Mouse (Mus musculus) forebrain, embryonic 16.5 days (tissue): ENCODE results near the gene A930018P22Rik. TPM values are rescaled to one million over a fixed set of nuclear protein-coding genes. Genes with fewer than 3 reads are reported as not detected.

ENCODE experiments used
- ATAC-seq: fragments of 200-750 bp; cut with Nextera tagmentation; 2 replicates; pipeline ENCODE4 v1.8.0; 2017; ENCODE audit warnings: mild to moderate bottlenecking, moderate library complexity
- H3K27ac ChIP-seq: fragments of 300-500 bp; sonication (generic); 2 replicates; pipeline ENCODE4 v1.5.1; 2014; ENCODE audit warnings: low read length, control low read depth
- H3K27me3 ChIP-seq: fragments of 300-500 bp; sonication (generic); replicated peaks from 2 replicates; pipeline ENCODE4 v1.6.1; 2014; ENCODE audit warnings: low read length; ENCODE audit not compliant: control insufficient read depth, insufficient read depth
- H3K36me3 ChIP-seq: fragments of 300-500 bp; sonication (generic); 2 replicates; pipeline ENCODE4 v1.6.1; 2014; ENCODE audit not compliant: control insufficient read depth, insufficient read depth
- H3K4me1 ChIP-seq: fragments of 300-500 bp; sonication (generic); replicated peaks from 2 replicates; pipeline ENCODE4 v1.6.1; 2014; ENCODE audit warnings: low read length; ENCODE audit not compliant: control insufficient read depth, insufficient read depth
- H3K4me2 ChIP-seq: fragments of 300-500 bp; sonication (generic); 2 replicates; pipeline ENCODE4 v1.6.1; 2014; ENCODE audit warnings: mild to moderate bottlenecking, low read length, control low read depth
- H3K4me3 ChIP-seq: fragments of 300-500 bp; sonication (generic); replicated peaks from 2 replicates; pipeline ENCODE4 v1.5.1; 2014; ENCODE audit warnings: mild to moderate bottlenecking, low read length, control low read depth
- H3K9ac ChIP-seq: fragments of 300-500 bp; sonication (generic); replicated peaks from 2 replicates; pipeline ENCODE4 v1.6.1; 2014; ENCODE audit warnings: low read depth, low read length, control low read depth
- H3K9me3 ChIP-seq: fragments of 300-500 bp; sonication (generic); 2 replicates; pipeline ENCODE4 v1.6.1; 2016; ENCODE audit warnings: low read length; ENCODE audit not compliant: control insufficient read depth
- WGBS: fragments of 180-500 bp; shearing (Covaris S2); extraction: QIAGEN DNeasy Blood & Tissue Kit; methylation state at CpG from one replicate; pipeline ENCODE4 v1.1.7; 2014; 5-methylcytosine and 5-hydroxymethylcytosine counted together
- polyA plus RNA-seq: library from polyadenylated mRNA; unstranded; fragments of >200 nt; fragmentation: Nextera tagmentation; extraction: Ambion mirVana; gene quantifications from 2 replicates; pipeline ENCODE4 v1.2.1, GENCODE M21; 2015

The A930018P22Rik gene
- polyA plus RNA-seq, 1 experiment from 2014 or later: not detected

- no peak overlapping the region for H3K4me2 ChIP-seq
- ATAC-seq: no peak
- H3K9me3 ChIP-seq: no peaks in the 10 kb centered on the region
- no peaks in the 10 kb centered on the region for H3K36me3 ChIP-seq
- H3K4me1 ChIP-seq: peaks cover 10% of the 10 kb centered on the region
- WGBS: 69% methylated on average over 2 of the region's 2 CpGs
- no peak overlapping the region for H3K9ac ChIP-seq
- no peak overlapping the region for H3K27ac ChIP-seq
- H3K27me3 ChIP-seq: no peaks in the 10 kb centered on the region
- no peak overlapping the region for H3K4me3 ChIP-seq
These were observed 43.1 kb downstream of the A930018P22Rik start for GRCm38 (mm10) chr2:104165631-104166030.

GRCm38 (mm10) chr2:104167765-104168164 is 45.2 kb downstream of the A930018P22Rik start:
- 89% methylated on average over 23 of the region's 23 CpGs for WGBS
- no peak overlapping the region for H3K9ac ChIP-seq
- peaks cover 10% of the 10 kb centered on the region for H3K4me1 ChIP-seq
- H3K36me3 ChIP-seq: no peaks in the 10 kb centered on the region
- ATAC-seq: peak; percentile 7; the same call in 1 of the 2 replicates
- no peak overlapping the region for H3K4me3 ChIP-seq
- no peaks in the 10 kb centered on the region for H3K27me3 ChIP-seq
- H3K9me3 ChIP-seq: no peaks in the 10 kb centered on the region
- H3K27ac ChIP-seq: no peak overlapping the region
- H3K4me2 ChIP-seq: no peak overlapping the region

- ATAC-seq: peak; percentile 85
- peak overlapping the region; percentile 39 for H3K4me2 ChIP-seq
- no peaks in the 10 kb centered on the region for H3K9me3 ChIP-seq
- H3K27me3 ChIP-seq: no peaks in the 10 kb centered on the region
- 0 out of 2 replicates have a peak overlapping the region, but pooled peaks have one; percentile 8 for H3K4me3 ChIP-seq
- no peak overlapping the region for H3K27ac ChIP-seq
- H3K4me1 ChIP-seq: peaks cover 10% of the 10 kb centered on the region
- 27% methylated on average over 17 of the region's 17 CpGs for WGBS
- no peak overlapping the region; the same call in 1 of the 2 replicates for H3K9ac ChIP-seq
- no peaks in the 10 kb centered on the region for H3K36me3 ChIP-seq
These were observed 45.8 kb downstream of the A930018P22Rik start for GRCm38 (mm10) chr2:104168186-104168896.

- no peak for ATAC-seq
- H3K9ac ChIP-seq: no peak overlapping the region
- 78% methylated on average over 11 of the region's 11 CpGs for WGBS
These were observed 50.3 kb downstream of the A930018P22Rik start for GRCm38 (mm10) chr2:104172695-104173348.

GRCm38 (mm10) chr2:104173431-104173830 is 50.9 kb downstream of the A930018P22Rik start:
- no peak overlapping the region for H3K9ac ChIP-seq
- no peak for ATAC-seq
- peaks cover 19% of the 10 kb centered on the region for H3K4me1 ChIP-seq
- no peaks in the 10 kb centered on the region for H3K36me3 ChIP-seq
- no peak overlapping the region for H3K4me3 ChIP-seq
- WGBS: 92% methylated on average over 3 of the region's 3 CpGs
- H3K27me3 ChIP-seq: no peaks in the 10 kb centered on the region
- no peak overlapping the region for H3K4me2 ChIP-seq
- no peaks in the 10 kb centered on the region for H3K9me3 ChIP-seq
- H3K27ac ChIP-seq: no peak overlapping the region

More at GRCm38 (mm10) chr2:104172695-104173348, 50.3 kb downstream of the A930018P22Rik start:
- no peaks in the 10 kb centered on the region for H3K36me3 ChIP-seq
- no peak overlapping the region for H3K4me2 ChIP-seq
- H3K4me1 ChIP-seq: peaks cover 25% of the 10 kb centered on the region
- H3K4me3 ChIP-seq: no peak overlapping the region
- no peaks in the 10 kb centered on the region for H3K27me3 ChIP-seq
- H3K27ac ChIP-seq: no peak overlapping the region
- H3K9me3 ChIP-seq: no peaks in the 10 kb centered on the region

Other genes starting within 250 kb of the A930018P22Rik start
- gene Lmo2, start 164.8 kb upstream of the A930018P22Rik start, polyA plus RNA-seq: 19.8 and 20.0 TPM in 2 replicates
- 64.3 and 66.1 TPM in 2 replicates for gene Fbxo3, start 95.0 kb upstream of the A930018P22Rik start, polyA plus RNA-seq
- 2.2 and 3.2 TPM in 2 replicates for gene 4931422A03Rik, start 94.4 kb upstream of the A930018P22Rik start, polyA plus RNA-seq
- gene Gm10912, start 56.9 kb upstream of the A930018P22Rik start, polyA plus RNA-seq: not detected in 2 replicates
- gene Gm10799, start 54.2 kb upstream of the A930018P22Rik start, polyA plus RNA-seq: not detected in 2 replicates
- gene Cd59b, start 52.9 kb upstream of the A930018P22Rik start, polyA plus RNA-seq: 1.1 and 2.1 TPM in 2 replicates
- gene Cd59a, start 27.0 kb upstream of the A930018P22Rik start, polyA plus RNA-seq: 5.5 and 6.3 TPM in 2 replicates